Mouse (Mus musculus): ENCODE measurements around the gene Arsb. TPM values are rescaled to one million over a fixed set of nuclear protein-coding genes. Genes with fewer than 3 reads are reported as not detected.
A peak's percentile ranks its signal among the peaks of the same experiment; 100 is the strongest.

Gene Arsb
- total and polyA plus RNA-seq, 2 experiments from 2014 or later, result 13.6 to 16.3 TPM

- Histone ChIP-seq H3K27me3 (ENCODE audit: insufficient read depth, low read length) (no peaks in the 10 kb centered on the region), H3K4me1 (ENCODE audit: insufficient read depth) (no peaks in the 10 kb centered on the region), H3K9ac (no peak overlapping the region), H3K4me3 (ENCODE audit: low read depth, low read length) (no peak overlapping the region), H3K36me3 (ENCODE audit: insufficient read depth) (no peaks in the 10 kb centered on the region), H3K9me3 (ENCODE audit: low read length) (no peaks in the 10 kb centered on the region), H3K27ac (ENCODE audit: low read depth, low read length) (no peak overlapping the region), H3K4me2 (ENCODE audit: low read depth) (no peak overlapping the region; the same call in 1 of the 2 replicates)
- ATAC-seq, result peak; percentile 83
- WGBS, result 25% methylated on average over 14 of the region's 14 CpGs
- DNase-seq, result peak; percentile 13
- no peak for TF ChIP-seq CTCF (IDR thresholded peaks at IDR 0.05; ENCODE audit: low read depth)
Measured at GRCm38 (mm10) chr13:93752597-93753400, 18.6 kb upstream of the Arsb start.

- no peak overlapping the region for H3K9ac ChIP-seq
- no peak overlapping the region for H3K27ac ChIP-seq (ENCODE audit: low read depth, low read length)
- no peaks in the 10 kb centered on the region for H3K27me3 ChIP-seq (ENCODE audit: insufficient read depth, low read length)
- no peak for DNase-seq
- no peaks in the 10 kb centered on the region for H3K36me3 ChIP-seq (ENCODE audit: insufficient read depth)
- ATAC-seq, result no peak
- WGBS, result 92% methylated on average over 4 of the region's 4 CpGs
- no peaks in the 10 kb centered on the region for H3K9me3 ChIP-seq (ENCODE audit: low read length)
- H3K4me3 ChIP-seq (ENCODE audit: low read depth, low read length), result no peak overlapping the region
- H3K4me1 ChIP-seq (ENCODE audit: insufficient read depth), result no peaks in the 10 kb centered on the region
- TF ChIP-seq CTCF (IDR thresholded peaks at IDR 0.05; ENCODE audit: low read depth), result no peak
- no peak overlapping the region for H3K4me2 ChIP-seq (ENCODE audit: low read depth)
Measured at GRCm38 (mm10) chr13:93755084-93755483, 16.3 kb upstream of the Arsb start.

- no peak overlapping the region for H3K4me2 ChIP-seq (ENCODE audit: low read depth)
- no peaks in the 10 kb centered on the region for H3K36me3 ChIP-seq (ENCODE audit: insufficient read depth)
- WGBS, result 91% methylated on average over 7 of the region's 7 CpGs
- ATAC-seq (no peak), DNase-seq (no peak)
- no peaks in the 10 kb centered on the region for H3K9me3 ChIP-seq (ENCODE audit: low read length)
- no peak for TF ChIP-seq CTCF (IDR thresholded peaks at IDR 0.05; ENCODE audit: low read depth)
- H3K4me3 ChIP-seq (ENCODE audit: low read depth, low read length), result no peak overlapping the region
- no peaks in the 10 kb centered on the region for H3K27me3 ChIP-seq (ENCODE audit: insufficient read depth, low read length)
- H3K27ac ChIP-seq (ENCODE audit: low read depth, low read length), result no peak overlapping the region
- no peak overlapping the region for H3K9ac ChIP-seq
- H3K4me1 ChIP-seq (ENCODE audit: insufficient read depth), result no peaks in the 10 kb centered on the region
Measured at GRCm38 (mm10) chr13:93756674-93757073, 14.8 kb upstream of the Arsb start.

- Histone ChIP-seq H3K27me3 (ENCODE audit: insufficient read depth, low read length) (no peaks in the 10 kb centered on the region), H3K36me3 (ENCODE audit: insufficient read depth) (no peaks in the 10 kb centered on the region), H3K4me3 (ENCODE audit: low read depth, low read length) (no peak overlapping the region), H3K27ac (ENCODE audit: low read depth, low read length) (no peak overlapping the region), H3K9ac (no peak overlapping the region), H3K9me3 (ENCODE audit: low read length) (no peaks in the 10 kb centered on the region), H3K4me1 (ENCODE audit: insufficient read depth) (no peaks in the 10 kb centered on the region), H3K4me2 (ENCODE audit: low read depth) (no peak overlapping the region)
- DNase-seq (no peak), ATAC-seq (no peak)
- 90% methylated on average over 6 of the region's 6 CpGs for WGBS
- TF ChIP-seq CTCF (IDR thresholded peaks at IDR 0.05; ENCODE audit: low read depth), result no peak
Measured at GRCm38 (mm10) chr13:93757514-93757913, 13.9 kb upstream of the Arsb start.

GRCm38 (mm10) chr13:93758149-93758898, 13.1 kb upstream of the Arsb start:
- DNase-seq (no peak), ATAC-seq (peak; percentile 34; the same call in 1 of the 2 replicates)
- H3K4me3 ChIP-seq (ENCODE audit: low read depth, low read length), result no peak overlapping the region

GRCm38 (mm10) chr13:93761831-93762230, 9.6 kb upstream of the Arsb start:
- Histone ChIP-seq H3K4me1 (ENCODE audit: insufficient read depth) (no peaks in the 10 kb centered on the region), H3K9ac (no peak overlapping the region), H3K4me3 (ENCODE audit: low read depth, low read length) (no peak overlapping the region), H3K36me3 (ENCODE audit: insufficient read depth) (no peaks in the 10 kb centered on the region), H3K9me3 (ENCODE audit: low read length) (no peaks in the 10 kb centered on the region), H3K4me2 (ENCODE audit: low read depth) (no peak overlapping the region), H3K27me3 (ENCODE audit: insufficient read depth, low read length) (no peaks in the 10 kb centered on the region), H3K27ac (ENCODE audit: low read depth, low read length) (no peak overlapping the region)
- ATAC-seq, result no peak
- WGBS, result 97% methylated on average over 8 of the region's 8 CpGs
- no peak for DNase-seq
- no peak for TF ChIP-seq CTCF (IDR thresholded peaks at IDR 0.05; ENCODE audit: low read depth)

More at GRCm38 (mm10) chr13:93758149-93758898, 13.1 kb upstream of the Arsb start:
- no peak overlapping the region for H3K4me2 ChIP-seq (ENCODE audit: low read depth)
- no peaks in the 10 kb centered on the region for H3K9me3 ChIP-seq (ENCODE audit: low read length)
- TF ChIP-seq CTCF (IDR thresholded peaks at IDR 0.05; ENCODE audit: low read depth), result no peak
- H3K27me3 ChIP-seq (ENCODE audit: insufficient read depth, low read length), result no peaks in the 10 kb centered on the region
- no peak overlapping the region for H3K27ac ChIP-seq (ENCODE audit: low read depth, low read length)
- no peak overlapping the region for H3K9ac ChIP-seq
- WGBS, result 24% methylated on average over 14 of the region's 14 CpGs
- H3K4me1 ChIP-seq (ENCODE audit: insufficient read depth), result no peaks in the 10 kb centered on the region
- no peaks in the 10 kb centered on the region for H3K36me3 ChIP-seq (ENCODE audit: insufficient read depth)

GRCm38 (mm10) chr13:93762879-93763278, 8.6 kb upstream of the Arsb start:
- no peaks in the 10 kb centered on the region for H3K27me3 ChIP-seq (ENCODE audit: insufficient read depth, low read length)

More at GRCm38 (mm10) chr13:93762879-93763278, 8.6 kb upstream of the Arsb start:
- no peak for TF ChIP-seq CTCF (IDR thresholded peaks at IDR 0.05; ENCODE audit: low read depth)
- Histone ChIP-seq H3K4me1 (ENCODE audit: insufficient read depth) (no peaks in the 10 kb centered on the region), H3K4me2 (ENCODE audit: low read depth) (no peak overlapping the region), H3K9me3 (ENCODE audit: low read length) (no peaks in the 10 kb centered on the region), H3K4me3 (ENCODE audit: low read depth, low read length) (no peak overlapping the region), H3K36me3 (ENCODE audit: insufficient read depth) (no peaks in the 10 kb centered on the region), H3K27ac (ENCODE audit: low read depth, low read length) (no peak overlapping the region), H3K9ac (no peak overlapping the region)
- DNase-seq (no peak), ATAC-seq (no peak)
- 90% methylated on average over 3 of the region's 3 CpGs for WGBS

Measured in forebrain, postnatal 0 days (tissue).